8 mouse cellular contexts compared by ENCODE assay signal in genomic region chr16:42169447-42170140, GRCm38 (mm10).
DNase-seq lines count a peak whose midpoint lies in the region; ATAC-seq and TF ChIP-seq lines count a peak whose summit lies in the region.

No protein-coding gene starts in this region.

- H3K9ac ChIP-seq in liver, postnatal 0 days (replicated peaks) = no peak overlapping the region

- no peak overlapping the region for H3K4me3 ChIP-seq in liver, postnatal 0 days (ENCODE audit: low read depth, low read length)

- H3K27me3 ChIP-seq in liver, postnatal 0 days (ENCODE audit: insufficient read depth, low read length) = no peaks in the 10 kb centered on the region

- H3K36me3 ChIP-seq in liver, postnatal 0 days (replicated peaks; ENCODE audit: insufficient read depth, low read length) = no peaks in the 10 kb centered on the region

- no peak for TF ChIP-seq EP300 in liver, postnatal 0 days (IDR thresholded peaks at IDR 0.05; ENCODE audit: low read depth)

- H3K4me1 ChIP-seq in liver, postnatal 0 days (ENCODE audit: insufficient read depth) = no peaks in the 10 kb centered on the region

- 16% methylated on average over 8 of the region's 8 CpGs for WGBS in liver, postnatal 0 days (ENCODE audit: insufficient replicate concordance)

- H3K9me3 ChIP-seq in liver, postnatal 0 days (ENCODE audit: low read length) = no peaks in the 10 kb centered on the region

- TF ChIP-seq CTCF in liver, postnatal 0 days (IDR thresholded peaks at IDR 0.05; ENCODE audit: low read depth) = peak; percentile 86

- no peak for ATAC-seq in liver, postnatal 0 days

- H3K27ac ChIP-seq in liver, postnatal 0 days (ENCODE audit: low read depth) = no peak overlapping the region

- DNase-seq in CD8-positive naive resting alpha-beta T cell, adult 2 months (ENCODE audit: low read depth in 2 of 2, low spot score in 2 of 2) = peak; percentile 66 to 75
- DNase-seq in adrenal gland, adult 2 months = peak; percentile 66
- peak; percentile 92 for DNase-seq in embryo, embryonic 10 days (ENCODE audit: low spot score)
- DNase-seq in gastrocnemius, postnatal 4 days (ENCODE audit: low spot score in 2 of 2) = peak; percentile 55 to 71
- DNase-seq in kidney, postnatal 25 days = peak; percentile 61 to 77
- peak; percentile 76 for DNase-seq in liver, postnatal 0 days
- peak; percentile 71 for DNase-seq in ovary, postnatal 36 days (ENCODE audit: low spot score)
- peak; percentile 78 for DNase-seq in thymus, postnatal 14 days

- H3K4me2 ChIP-seq in liver, postnatal 0 days (ENCODE audit: low read depth, low read length) = no peak overlapping the region
